Mouse (Mus musculus) thymus, postnatal 0 days (tissue): ENCODE data around the gene 5430402E10Rik. TPM values are rescaled to one million over a fixed set of nuclear protein-coding genes. Genes with fewer than 3 reads are reported as not detected.
"Not testable (repeated sequence)": the region's sequence is repeated elsewhere in the genome, so short reads cannot be mapped to it uniquely, and the experiment has no call there.

ENCODE experiments used
- DNase-seq: peaks from one replicate; pipeline ENCODE4 v3.0.0-alpha.2; 2015; ENCODE audit warnings: low spot score
- polyA plus RNA-seq: library from polyadenylated mRNA; unstranded; fragments of >200 nt; fragmentation: Nextera tagmentation; extraction: Ambion mirVana; gene quantifications from 2 replicates; pipeline ENCODE4 v1.2.1, GENCODE M21; 2015

The 5430402E10Rik gene
- polyA plus RNA-seq = not detected in 2 replicates

DNA sequence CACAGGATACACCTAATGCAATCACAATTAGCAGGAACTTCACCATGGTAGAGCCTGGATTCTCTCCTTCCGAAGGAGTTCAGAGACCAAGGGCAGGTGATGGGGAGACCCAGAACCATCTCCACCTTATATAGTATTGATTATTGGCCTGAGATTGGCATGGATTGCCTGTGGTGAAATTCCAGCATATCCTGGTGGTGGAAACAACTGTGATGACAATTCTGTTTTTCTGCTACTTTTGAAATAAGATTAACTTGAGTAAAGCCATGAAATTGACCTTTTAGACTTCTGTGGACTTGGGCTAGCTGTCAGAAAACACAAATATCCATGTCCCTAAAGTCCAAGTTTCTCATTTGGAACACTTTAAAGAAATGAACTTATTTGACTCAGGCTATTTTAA lies at the start of gene 5430402E10Rik:
Gene 5430402E10Rik (minus strand): TSS at position 101 of the 400 bp plus-strand sequence.
- DNase-seq = not testable (repeated sequence)

DNA sequence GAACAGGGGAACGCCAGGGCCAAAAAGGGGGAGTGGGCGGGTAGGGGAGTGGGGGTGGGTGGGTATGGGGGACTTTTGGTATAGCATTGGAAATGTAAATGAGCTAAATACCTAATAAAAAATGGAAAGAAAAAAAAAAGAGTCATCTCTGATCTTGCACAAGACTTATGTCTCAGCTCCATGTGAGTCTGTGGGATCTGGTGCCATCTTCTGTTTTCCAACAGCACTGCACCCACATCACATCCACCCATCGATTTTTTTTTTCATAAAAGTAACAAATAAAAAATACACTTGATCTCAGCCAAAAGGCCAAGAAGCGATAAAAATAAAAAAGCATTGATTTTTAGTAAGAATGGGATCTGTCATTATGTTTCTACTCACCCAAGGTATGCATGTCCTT lies 44.8 kb downstream of the 5430402E10Rik start:
- not testable (repeated sequence) for DNase-seq

Other genes with a start within 250 kb of the 5430402E10Rik start
- gene Prkx, start 128.8 kb downstream of the 5430402E10Rik start, polyA plus RNA-seq = 14.6 and 16.3 TPM in 2 replicates
- gene Pbsn, start 71.4 kb downstream of the 5430402E10Rik start, polyA plus RNA-seq = not detected in 2 replicates
- not detected in 2 replicates for gene Gm14744, start 60.3 kb downstream of the 5430402E10Rik start, polyA plus RNA-seq
- not detected in 2 replicates for gene Obp1a, start 166.3 kb upstream of the 5430402E10Rik start, polyA plus RNA-seq
- gene Gm5938, start 200.4 kb upstream of the 5430402E10Rik start, polyA plus RNA-seq = not detected in 2 replicates